Mouse (Mus musculus) ES-E14 (cell line): ENCODE measurements at regions not wholly inside any gene's neighbourhood (a gene's known extent, or its start where the extent isn't known, plus 50 kb on each side); places are given as distances from the start of the nearest gene placed in this dataset.

Experiments used
- DNase-seq: peaks from one replicate; pipeline ENCODE4 v3.0.0-alpha.2; 2013; ENCODE audit warnings: low read depth, low spot score
- H3K27ac ChIP-seq: 2 replicates; pipeline ENCODE4 v1.5.1; 2012; ENCODE audit warnings: low read depth, mild to moderate bottlenecking, low read length, moderate library complexity, mixed read lengths; ENCODE audit not compliant: poor library complexity, insufficient read depth, severe bottlenecking
- H3K36me3 ChIP-seq: 2 replicates; pipeline ENCODE4 v1.6.1; 2012; ENCODE audit warnings: mild to moderate bottlenecking, low read length, moderate library complexity, mixed read lengths; ENCODE audit not compliant: control insufficient read depth, poor library complexity, insufficient read depth, severe bottlenecking
- H3K4me1 ChIP-seq, 2 experiments: fragments of 150-350 bp in 1 of 2; sonication (generic) in 1 of 2; 2 replicates each; pipeline ENCODE4 v1.6.1; 2012; ENCODE audit warnings: low read length in 2 of 2, mild to moderate bottlenecking in 1 of 2, mixed read lengths in 1 of 2; ENCODE audit not compliant: control insufficient read depth in 2 of 2, insufficient read depth in 2 of 2, poor library complexity in 1 of 2
- H3K4me3 ChIP-seq, 2 experiments: fragments of 150-350 bp in 1 of 2; sonication (generic) in 1 of 2; 2 replicates each; pipeline ENCODE4 v1.5.1; 2012; ENCODE audit warnings: low read length in 2 of 2, low read depth in 1 of 2, mild to moderate bottlenecking in 1 of 2, mixed read lengths in 1 of 2; ENCODE audit not compliant: insufficient read depth in 1 of 2, poor library complexity in 1 of 2, severe bottlenecking in 1 of 2
- H3K9ac ChIP-seq: 2 replicates; pipeline ENCODE4 v1.6.1; 2012; ENCODE audit warnings: low read depth, mild to moderate bottlenecking, low read length, mixed read lengths; ENCODE audit not compliant: poor library complexity, insufficient read depth, severe bottlenecking
- H3K9me3 ChIP-seq: fragments of 150-350 bp; sonication (generic); 2 replicates; pipeline ENCODE4 v1.6.1; 2012; ENCODE audit warnings: low read depth, mild to moderate bottlenecking, low read length; ENCODE audit not compliant: control insufficient read depth, insufficient read depth
- CHD2 ChIP-seq: IDR thresholded peaks from 2 replicates; pipeline ENCODE4 v1.6.1; 2014; ENCODE audit warnings: mild to moderate bottlenecking, low read depth, low read length, inconsistent platforms
- HCFC1 ChIP-seq: IDR thresholded peaks from 2 replicates; pipeline ENCODE4 v1.6.1; 2012; ENCODE audit warnings: low read length, inconsistent platforms, borderline replicate concordance; ENCODE audit not compliant: insufficient read depth
- MAFK ChIP-seq: IDR thresholded peaks from 2 replicates; pipeline ENCODE4 v1.6.1; 2014; ENCODE audit warnings: mild to moderate bottlenecking, low read depth, low read length, inconsistent platforms; ENCODE audit not compliant: insufficient read depth
- ZC3H11A ChIP-seq: IDR thresholded peaks from 2 replicates; pipeline ENCODE4 v1.6.1; 2012; ENCODE audit warnings: low read depth, mild to moderate bottlenecking, inconsistent platforms, low read length, borderline replicate concordance
- ZNF384 ChIP-seq: IDR thresholded peaks from 2 replicates; pipeline ENCODE4 v1.6.1; 2012; ENCODE audit warnings: low read depth, low read length, inconsistent platforms
- in situ Hi-C, 2 experiments: fragments of 600-800 bp; cut with MboI; formaldehyde crosslinking; loops; one replicate each; pipeline ENCODE4 v1.15.1; 2025; ENCODE audit warnings: low sequenced_read_pairs in 2 of 2, inconsistent platforms in 1 of 2; ENCODE audit not compliant: unreplicated experiment in 2 of 2

GRCm38 (mm10) chr19:20239396-20239795 lies 151.3 kb downstream of the Anxa1 start:
- H3K4me3 ChIP-seq, result no peak overlapping the region
- no peak overlapping the region for H3K9ac ChIP-seq
- H3K4me1 ChIP-seq, result no peaks in the 10 kb centered on the region
- in situ Hi-C loops, result no loop called here
- TF ChIP-seq ZNF384 (no peak), HCFC1 (no peak), CHD2 (no peak), ZC3H11A (no peak), MAFK (no peak)
- H3K9me3 ChIP-seq, result no peaks in the 10 kb centered on the region
- H3K36me3 ChIP-seq, result no peaks in the 10 kb centered on the region
- no peak overlapping the region for H3K27ac ChIP-seq
- DNase-seq, result no peak

- H3K9me3 ChIP-seq, result no peaks in the 10 kb centered on the region
- no peaks in the 10 kb centered on the region for H3K36me3 ChIP-seq
- H3K4me3 ChIP-seq, result no peak overlapping the region
- H3K27ac ChIP-seq, result no peak overlapping the region
- H3K4me1 ChIP-seq, result no peaks in the 10 kb centered on the region
- no peak for DNase-seq
- in situ Hi-C loops, result no loop called here
- TF ChIP-seq ZNF384 (no peak), MAFK (no peak), CHD2 (no peak), ZC3H11A (no peak), HCFC1 (no peak)
- H3K9ac ChIP-seq, result no peak overlapping the region
Observed at GRCm38 (mm10) chr19:20226756-20227155, 164.0 kb downstream of the Anxa1 start.

- in situ Hi-C loops, result no loop called here
- Histone ChIP-seq H3K9me3 (no peaks in the 10 kb centered on the region), H3K9ac (no peak overlapping the region), H3K4me1 (no peaks in the 10 kb centered on the region), H3K27ac (no peak overlapping the region), H3K4me3 (no peak overlapping the region), H3K36me3 (no peaks in the 10 kb centered on the region)
- no peak for TF ChIP-seq ZC3H11A
- no peak for TF ChIP-seq CHD2
- no peak for DNase-seq
Observed at GRCm38 (mm10) chr19:20217389-20217788, 173.4 kb downstream of the Anxa1 start.

- Histone ChIP-seq H3K4me1 (no peaks in the 10 kb centered on the region), H3K27ac (no peak overlapping the region), H3K9ac (no peak overlapping the region), H3K9me3 (no peaks in the 10 kb centered on the region), H3K36me3 (no peaks in the 10 kb centered on the region), H3K4me3 (no peak overlapping the region)
- no peak for DNase-seq
- TF ChIP-seq HCFC1 (no peak), ZC3H11A (no peak), MAFK (no peak)
- in situ Hi-C loops, result no loop called here
Observed at GRCm38 (mm10) chr19:20194511-20194910, 196.2 kb downstream of the Anxa1 start.

- H3K27ac ChIP-seq, result no peak overlapping the region
- in situ Hi-C loops, result no loop called here
- DNase-seq, result no peak
Observed at GRCm38 (mm10) chr19:20181854-20182253, 208.9 kb downstream of the Anxa1 start.

More at GRCm38 (mm10) chr19:20181854-20182253, 208.9 kb downstream of the Anxa1 start:
- H3K36me3 ChIP-seq, result no peaks in the 10 kb centered on the region
- TF ChIP-seq HCFC1 (no peak), ZC3H11A (no peak), MAFK (no peak), ZNF384 (no peak), CHD2 (no peak)
- H3K4me3 ChIP-seq, result no peak overlapping the region
- H3K4me1 ChIP-seq, result no peaks in the 10 kb centered on the region
- no peak overlapping the region for H3K9ac ChIP-seq
- no peaks in the 10 kb centered on the region for H3K9me3 ChIP-seq
